Mouse (Mus musculus) ES-Bruce4 (cell line): Measurements from ENCODE around the gene Rasgrp4.

Experiments
- CTCF ChIP-seq: IDR thresholded peaks from one replicate; pipeline ENCODE4 v1.8.1; 2011; ENCODE audit warnings: low read depth, low read length
- POLR2A ChIP-seq: IDR thresholded peaks from one replicate; pipeline ENCODE4 v1.8.1; 2011; ENCODE audit warnings: low read length; ENCODE audit not compliant: insufficient read depth

- no peak for TF ChIP-seq POLR2A
- no peak for TF ChIP-seq CTCF
Measured at GRCm38 (mm10) chr7:29202577-29202976, 67.9 kb downstream of the Rasgrp4 start.
